Mouse (Mus musculus) limb, embryonic 11.5 days (tissue): ENCODE data around the gene Lrrc27. TPM values are rescaled to one million over a fixed set of nuclear protein-coding genes. Genes with fewer than 3 reads are reported as not detected.

Source experiments
- ATAC-seq: fragments of 200-750 bp; cut with Nextera tagmentation; 2 replicates; pipeline ENCODE4 v1.8.0; 2017; ENCODE audit warnings: low read depth; ENCODE audit not compliant: insufficient number of reproducible peaks, low FRiP score, low TSS enrichment
- DNase-seq: peaks from one replicate; pipeline ENCODE4 v3.0.0-alpha.2; 2015; ENCODE audit warnings: low spot score
- H3K27ac ChIP-seq: fragments of 300-500 bp; sonication (generic); replicated peaks from 2 replicates; pipeline ENCODE4 v1.5.1; 2014; ENCODE audit warnings: low read depth, mild to moderate bottlenecking, low read length
- H3K27me3 ChIP-seq: fragments of 300-500 bp; sonication (generic); 2 replicates; pipeline ENCODE4 v1.6.1; 2014; ENCODE audit warnings: mild to moderate bottlenecking, low read length, mixed read lengths; ENCODE audit not compliant: control insufficient read depth, insufficient read depth
- H3K36me3 ChIP-seq: fragments of 300-500 bp; sonication (generic); 2 replicates; pipeline ENCODE4 v1.6.1; 2014; ENCODE audit warnings: mild to moderate bottlenecking, low read length, moderate library complexity, mixed read lengths; ENCODE audit not compliant: control insufficient read depth, insufficient read depth
- H3K4me1 ChIP-seq: fragments of 300-500 bp; sonication (generic); 2 replicates; pipeline ENCODE4 v1.6.1; 2014; ENCODE audit warnings: low read length, mixed read lengths; ENCODE audit not compliant: control insufficient read depth, insufficient read depth
- H3K4me2 ChIP-seq: fragments of 300-500 bp; sonication (generic); 2 replicates; pipeline ENCODE4 v1.6.1; 2014; ENCODE audit warnings: low read depth, mild to moderate bottlenecking, moderate library complexity; ENCODE audit not compliant: severe bottlenecking
- H3K4me3 ChIP-seq: fragments of 300-500 bp; sonication (generic); 2 replicates; pipeline ENCODE4 v1.5.1; 2014; ENCODE audit warnings: low read depth, low read length
- H3K9ac ChIP-seq: fragments of 300-500 bp; sonication (generic); 2 replicates; pipeline ENCODE4 v1.6.1; 2014; ENCODE audit warnings: mild to moderate bottlenecking, low read length
- H3K9me3 ChIP-seq: fragments of 300-500 bp; sonication (generic); 2 replicates; pipeline ENCODE4 v1.6.1; 2016; ENCODE audit warnings: low read length; ENCODE audit not compliant: control insufficient read depth
- WGBS: fragments of 180-500 bp; shearing (Covaris S2); extraction: QIAGEN DNeasy Blood & Tissue Kit; methylation state at CpG from one replicate; pipeline ENCODE4 v1.1.7; 2014; 5-methylcytosine and 5-hydroxymethylcytosine counted together
- polyA plus RNA-seq: library from polyadenylated mRNA; unstranded; fragments of >200 nt; fragmentation: Nextera tagmentation; extraction: Ambion mirVana; gene quantifications from 2 replicates; pipeline ENCODE4 v1.2.1, GENCODE M21; 2014

Gene Lrrc27
- polyA plus RNA-seq, 1 experiment from 2014 or later, result 3.2 TPM

DNA sequence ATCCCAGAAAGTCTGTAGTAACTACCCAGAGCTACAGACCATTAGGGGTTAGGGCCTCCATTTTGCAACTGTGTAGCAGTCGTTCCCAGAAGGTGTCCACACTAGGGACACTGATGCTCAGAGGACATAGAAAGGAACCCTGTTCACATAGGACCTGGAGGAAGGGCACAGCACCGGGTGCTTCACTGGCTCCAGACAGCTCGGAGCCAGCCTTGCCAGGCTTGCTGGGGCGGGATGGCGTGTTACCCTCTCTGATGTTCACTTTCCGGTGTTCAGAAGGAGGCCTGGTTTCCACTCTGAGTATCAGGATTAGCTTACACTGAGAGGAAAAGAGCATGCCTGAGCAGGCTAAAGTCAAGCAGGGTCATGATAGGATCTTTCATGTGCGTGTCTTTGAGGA, 3.2 kb downstream of the Lrrc27 start:
- Histone ChIP-seq H3K9ac (no peak overlapping the region), H3K36me3 (no peaks in the 10 kb centered on the region), H3K4me3 (no peak overlapping the region), H3K4me1 (no peaks in the 10 kb centered on the region), H3K27ac (no peak overlapping the region), H3K9me3 (no peaks in the 10 kb centered on the region), H3K4me2 (no peak overlapping the region), H3K27me3 (no peaks in the 10 kb centered on the region)
- ATAC-seq (no peak), DNase-seq (no peak)
- 87% methylated on average over 7 of the region's 7 CpGs for WGBS

DNA sequence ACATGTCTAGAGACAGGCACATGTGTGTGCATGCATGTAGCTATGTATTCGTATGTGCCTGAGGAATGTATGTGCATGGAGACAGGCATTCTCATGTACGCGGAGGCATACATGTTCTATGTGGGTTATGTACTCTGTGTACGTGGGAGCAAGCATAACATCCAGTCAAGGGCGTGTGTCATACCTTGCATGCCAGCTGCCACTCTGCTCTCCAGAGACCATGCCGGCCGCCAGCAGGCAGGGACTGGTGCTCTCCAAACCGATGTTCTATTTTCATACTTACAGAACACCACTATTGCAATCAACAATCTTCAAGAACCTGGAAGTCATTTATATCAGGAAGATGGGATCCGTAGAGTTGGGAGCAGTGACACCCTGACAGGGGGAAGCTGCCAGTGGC, 3.7 kb downstream of the Lrrc27 start:
- H3K4me3 ChIP-seq, result no peak overlapping the region
- no peak overlapping the region for H3K4me2 ChIP-seq
- no peak overlapping the region for H3K27ac ChIP-seq
- H3K36me3 ChIP-seq, result no peaks in the 10 kb centered on the region
- H3K9me3 ChIP-seq, result no peaks in the 10 kb centered on the region
- DNase-seq (no peak), ATAC-seq (no peak)
- WGBS, result 93% methylated on average over 9 of the region's 9 CpGs
- H3K4me1 ChIP-seq, result no peaks in the 10 kb centered on the region
- H3K9ac ChIP-seq, result no peak overlapping the region
- H3K27me3 ChIP-seq, result no peaks in the 10 kb centered on the region

DNA sequence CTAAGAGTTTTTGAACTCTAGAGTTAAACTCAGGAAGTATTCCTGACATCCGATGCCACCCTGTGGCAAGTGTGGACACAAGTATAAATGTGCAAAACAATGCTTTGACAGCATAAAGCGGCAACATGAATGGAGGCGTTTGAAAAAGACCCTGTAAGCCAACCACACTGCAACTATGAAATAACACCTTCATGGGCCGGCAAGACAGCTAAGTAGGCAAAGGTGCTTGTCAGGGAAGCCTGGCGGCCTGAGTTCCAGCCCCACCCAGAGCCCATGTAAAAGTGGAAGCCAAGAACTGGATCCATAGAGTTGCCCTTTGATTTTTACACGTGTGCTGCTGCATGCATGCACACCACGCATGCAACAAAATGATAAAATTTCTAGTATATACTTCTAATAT, 4.3 kb downstream of the Lrrc27 start:
- DNase-seq, result no peak
- ATAC-seq, result no peak
- WGBS, result 85% methylated on average over 7 of the region's 7 CpGs
- Histone ChIP-seq H3K9me3 (no peaks in the 10 kb centered on the region), H3K9ac (no peak overlapping the region), H3K27me3 (no peaks in the 10 kb centered on the region), H3K27ac (no peak overlapping the region), H3K4me2 (no peak overlapping the region), H3K36me3 (no peaks in the 10 kb centered on the region), H3K4me3 (no peak overlapping the region), H3K4me1 (no peaks in the 10 kb centered on the region)

DNA sequence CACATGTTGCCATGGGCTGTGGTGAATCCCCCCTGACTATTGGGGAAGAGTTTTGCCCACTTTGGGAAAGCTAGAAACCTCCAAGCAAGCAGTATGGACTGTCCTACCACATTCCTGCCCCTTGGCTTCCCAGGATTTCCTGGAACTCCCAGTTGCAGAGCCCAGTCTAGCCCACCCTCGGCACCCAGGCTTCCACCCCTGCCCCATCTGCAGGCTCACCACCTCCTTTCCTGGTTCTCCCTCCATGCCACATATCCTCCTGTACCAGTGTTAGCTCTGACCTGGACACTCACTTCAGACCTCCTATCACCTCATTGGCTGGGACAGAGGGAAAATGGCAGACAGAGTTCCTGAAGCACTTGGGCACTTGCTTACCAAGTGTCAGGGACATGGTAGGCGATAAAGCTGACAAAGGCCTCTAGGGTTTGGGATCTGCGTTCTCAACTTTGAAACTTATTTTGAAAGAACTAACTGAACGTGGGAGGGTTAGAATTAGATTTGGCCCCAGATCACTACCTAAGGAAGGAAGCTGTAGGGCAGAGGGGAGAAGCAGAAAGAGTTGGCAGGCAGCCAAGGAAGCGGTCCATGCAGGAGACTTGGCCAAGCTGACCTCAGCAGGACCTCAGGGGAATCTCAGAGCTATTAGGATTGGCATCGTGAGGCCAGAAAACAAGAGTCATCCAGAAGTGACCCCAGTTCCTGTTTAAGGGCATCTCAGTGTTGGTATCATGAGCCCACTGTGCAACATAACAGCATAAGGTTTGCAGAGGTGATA, 6.0 kb downstream of the Lrrc27 start:
- no peak overlapping the region for H3K9ac ChIP-seq
- H3K9me3 ChIP-seq, result no peaks in the 10 kb centered on the region
- H3K27me3 ChIP-seq, result no peaks in the 10 kb centered on the region
- no peak overlapping the region for H3K27ac ChIP-seq
- H3K4me2 ChIP-seq, result no peak overlapping the region
- H3K4me1 ChIP-seq, result no peaks in the 10 kb centered on the region
- 75% methylated on average over 6 of the region's 6 CpGs for WGBS
- DNase-seq (no peak), ATAC-seq (no peak)
- H3K36me3 ChIP-seq, result no peaks in the 10 kb centered on the region
- no peak overlapping the region for H3K4me3 ChIP-seq

DNA sequence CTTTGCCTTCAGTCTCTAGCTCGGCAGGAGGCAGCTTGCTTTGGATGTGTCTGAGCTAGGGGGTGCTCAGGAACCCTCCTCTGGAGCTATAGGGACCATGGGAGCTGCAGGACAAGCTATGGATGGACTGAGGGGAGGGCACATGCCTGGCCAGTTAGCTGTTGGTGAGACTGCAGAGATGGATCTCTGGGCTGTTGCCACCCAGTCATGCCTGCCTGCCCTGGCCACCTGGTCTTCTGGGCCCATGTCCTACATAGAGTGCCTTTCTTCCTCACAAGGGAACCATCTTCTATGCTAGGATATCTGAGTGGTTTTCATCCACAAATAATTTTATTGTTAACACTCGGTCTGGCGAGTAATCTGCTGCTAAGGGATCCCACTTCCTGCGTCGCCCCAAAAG, 6.7 kb downstream of the Lrrc27 start:
- no peak overlapping the region for H3K4me2 ChIP-seq
- no peak for ATAC-seq
- H3K9me3 ChIP-seq, result no peaks in the 10 kb centered on the region
- 83% methylated on average over 5 of the region's 5 CpGs for WGBS
- no peak overlapping the region for H3K4me3 ChIP-seq
- H3K27me3 ChIP-seq, result no peaks in the 10 kb centered on the region
- H3K27ac ChIP-seq, result no peak overlapping the region
- no peak overlapping the region for H3K9ac ChIP-seq
- H3K4me1 ChIP-seq, result no peaks in the 10 kb centered on the region
- no peaks in the 10 kb centered on the region for H3K36me3 ChIP-seq
- no peak for DNase-seq

DNA sequence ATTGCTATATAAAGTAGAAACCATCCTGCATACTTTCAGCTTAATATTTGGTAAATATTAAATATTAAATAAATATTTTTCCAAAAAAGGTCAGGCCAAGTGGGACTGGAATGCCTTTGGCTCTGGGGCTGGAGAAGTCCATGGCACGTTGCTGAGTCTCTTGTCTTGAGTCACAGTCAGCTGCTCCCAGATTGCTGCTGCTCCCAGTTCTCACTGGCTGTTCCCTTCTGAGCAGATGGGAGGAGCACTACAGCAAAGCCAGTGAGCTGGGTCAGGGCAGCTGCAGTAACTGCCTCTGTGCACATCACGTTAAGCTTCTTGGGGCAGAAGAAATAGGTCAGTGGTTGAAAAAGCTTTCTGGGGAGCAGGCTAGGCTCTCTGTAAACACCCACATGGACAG, 7.5 kb downstream of the Lrrc27 start:
- WGBS, result 46% methylated on average over 2 of the region's 2 CpGs
- H3K36me3 ChIP-seq, result no peaks in the 10 kb centered on the region
- H3K4me2 ChIP-seq, result no peak overlapping the region
- no peak overlapping the region for H3K4me3 ChIP-seq
- H3K4me1 ChIP-seq, result no peaks in the 10 kb centered on the region
- H3K27me3 ChIP-seq, result no peaks in the 10 kb centered on the region
- no peaks in the 10 kb centered on the region for H3K9me3 ChIP-seq
- no peak overlapping the region for H3K27ac ChIP-seq
- DNase-seq (no peak), ATAC-seq (no peak)
- H3K9ac ChIP-seq, result no peak overlapping the region

DNA sequence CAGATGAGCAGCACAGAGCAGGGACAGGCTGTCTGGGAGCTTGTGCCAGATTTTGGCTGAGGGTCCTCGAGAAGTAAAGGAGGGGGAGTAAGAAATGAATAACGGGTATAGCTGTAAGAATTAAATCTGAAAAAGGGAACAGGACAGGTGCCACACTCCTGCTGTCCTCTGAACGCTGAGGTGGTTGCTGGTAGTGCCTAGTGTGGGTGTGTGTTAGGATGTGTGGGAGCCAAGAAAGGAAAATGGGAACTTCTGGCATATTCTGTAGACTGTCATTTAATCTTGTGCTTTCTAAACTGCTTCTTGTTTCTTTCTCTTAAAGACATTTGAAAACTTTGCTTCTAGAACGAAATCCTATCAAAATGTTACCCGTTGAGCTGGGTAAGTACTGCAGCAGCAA, 8.3 kb downstream of the Lrrc27 start:
- H3K9ac ChIP-seq, result no peak overlapping the region
- H3K4me3 ChIP-seq, result no peak overlapping the region
- H3K9me3 ChIP-seq, result no peaks in the 10 kb centered on the region
- no peaks in the 10 kb centered on the region for H3K27me3 ChIP-seq
- DNase-seq (no peak), ATAC-seq (no peak)
- H3K4me1 ChIP-seq, result no peaks in the 10 kb centered on the region
- H3K4me2 ChIP-seq, result no peak overlapping the region
- WGBS, result 74% methylated on average over 5 of the region's 5 CpGs
- no peak overlapping the region for H3K27ac ChIP-seq
- H3K36me3 ChIP-seq, result no peaks in the 10 kb centered on the region

DNA sequence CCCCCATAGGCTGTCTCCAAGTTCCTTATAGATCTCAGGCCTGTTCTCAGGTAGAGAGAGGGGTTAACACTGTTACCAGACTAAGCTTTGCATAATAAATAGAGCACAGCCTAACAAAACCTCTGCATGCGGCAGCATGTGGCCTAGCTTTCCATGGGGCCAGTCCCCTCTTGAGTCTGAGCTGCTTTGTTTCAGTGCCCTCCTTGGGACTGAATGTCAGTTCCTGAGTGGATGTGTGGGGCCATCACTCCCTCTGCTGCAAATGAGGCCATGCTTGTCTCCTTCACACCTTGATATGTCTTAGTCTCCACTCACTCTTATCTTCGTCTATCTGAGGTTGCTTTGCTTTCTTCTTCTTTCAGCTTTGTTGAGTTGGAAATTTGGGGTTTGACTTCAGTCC, 9.1 kb downstream of the Lrrc27 start:
- Histone ChIP-seq H3K9me3 (no peaks in the 10 kb centered on the region), H3K27ac (no peak overlapping the region), H3K4me1 (no peaks in the 10 kb centered on the region), H3K27me3 (no peaks in the 10 kb centered on the region), H3K36me3 (no peaks in the 10 kb centered on the region), H3K4me2 (no peak overlapping the region), H3K9ac (no peak overlapping the region), H3K4me3 (no peak overlapping the region)
- DNase-seq, result no peak
- WGBS, result 93% methylated on average over 2 of the region's 2 CpGs
- ATAC-seq, result no peak

DNA sequence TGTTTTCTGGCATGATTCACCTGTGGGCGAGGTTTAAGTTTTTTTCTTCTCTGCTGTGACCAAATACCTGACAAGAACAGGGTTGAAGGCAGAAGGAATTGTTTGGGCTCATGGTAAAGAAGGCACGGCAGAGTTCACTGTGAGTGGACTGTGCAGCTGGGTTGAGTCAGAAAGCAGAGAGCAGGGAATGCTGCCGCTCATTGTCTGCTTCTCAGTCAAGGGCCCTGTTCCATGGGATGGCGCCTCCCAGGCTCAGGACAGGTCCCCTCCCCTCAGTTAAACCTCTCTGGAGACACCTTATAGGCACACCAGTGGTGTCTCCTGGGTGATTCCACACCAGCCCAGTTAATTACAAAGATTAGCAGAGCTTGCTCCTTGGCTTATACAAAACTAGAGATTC, 9.6 kb downstream of the Lrrc27 start:
- no peaks in the 10 kb centered on the region for H3K4me1 ChIP-seq
- no peak overlapping the region for H3K4me2 ChIP-seq
- no peak overlapping the region for H3K27ac ChIP-seq
- no peak overlapping the region for H3K4me3 ChIP-seq
- no peaks in the 10 kb centered on the region for H3K9me3 ChIP-seq
- ATAC-seq (no peak), DNase-seq (no peak)
- H3K27me3 ChIP-seq, result no peaks in the 10 kb centered on the region
- 88% methylated on average over 4 of the region's 4 CpGs for WGBS
- H3K36me3 ChIP-seq, result no peaks in the 10 kb centered on the region
- H3K9ac ChIP-seq, result no peak overlapping the region
